Mouse (Mus musculus) heart, embryonic 12.5 days (tissue): ENCODE data around the gene Fam199x. TPM values are rescaled to one million over a fixed set of nuclear protein-coding genes. Genes with fewer than 3 reads are reported as not detected.

Source experiments
- ATAC-seq: fragments of 200-750 bp; cut with Nextera tagmentation; 2 replicates; pipeline ENCODE4 v1.8.0; 2017; ENCODE audit warnings: moderate TSS enrichment, moderate library complexity; ENCODE audit not compliant: insufficient number of reproducible peaks, low FRiP score
- H3K27ac ChIP-seq: fragments of 300-500 bp; sonication (generic); 2 replicates; pipeline ENCODE4 v1.5.1; 2016; ENCODE audit warnings: mild to moderate bottlenecking, moderate library complexity; ENCODE audit not compliant: poor library complexity, severe bottlenecking
- H3K27me3 ChIP-seq: fragments of 300-500 bp; sonication (generic); replicated peaks from 2 replicates; pipeline ENCODE4 v1.6.1; 2016; ENCODE audit warnings: mild to moderate bottlenecking, moderate library complexity
- H3K36me3 ChIP-seq: fragments of 300-500 bp; sonication (generic); 2 replicates; pipeline ENCODE4 v1.6.1; 2016; ENCODE audit warnings: mild to moderate bottlenecking, moderate library complexity
- H3K4me1 ChIP-seq: fragments of 300-500 bp; sonication (generic); replicated peaks from 2 replicates; pipeline ENCODE4 v1.6.1; 2016; ENCODE audit warnings: mild to moderate bottlenecking
- H3K4me2 ChIP-seq: fragments of 300-500 bp; sonication (generic); 2 replicates; pipeline ENCODE4 v1.6.1; 2016; ENCODE audit warnings: mild to moderate bottlenecking, moderate library complexity
- H3K4me3 ChIP-seq: fragments of 300-500 bp; sonication (generic); 2 replicates; pipeline ENCODE4 v1.5.1; 2016; ENCODE audit warnings: mild to moderate bottlenecking
- H3K9ac ChIP-seq: fragments of 300-500 bp; sonication (generic); 2 replicates; pipeline ENCODE4 v1.6.1; 2016; ENCODE audit warnings: mild to moderate bottlenecking, moderate library complexity
- H3K9me3 ChIP-seq: fragments of 300-500 bp; sonication (generic); replicated peaks from 2 replicates; pipeline ENCODE4 v1.6.1; 2016; ENCODE audit warnings: mild to moderate bottlenecking, moderate library complexity
- WGBS: fragments of 180-500 bp; shearing (Covaris S2); methylation state at CpG from one replicate; pipeline ENCODE4 v1.1.7; 2016; 5-methylcytosine and 5-hydroxymethylcytosine counted together
- polyA plus RNA-seq: library from polyadenylated mRNA; unstranded; fragments of >200 nt; fragmentation: Nextera tagmentation; extraction: Ambion mirVana; gene quantifications from 2 replicates; pipeline ENCODE4 v1.2.1, GENCODE M21; 2016

Gene Fam199x
- polyA plus RNA-seq, 1 experiment from 2014 or later: 7.8 TPM

DNA sequence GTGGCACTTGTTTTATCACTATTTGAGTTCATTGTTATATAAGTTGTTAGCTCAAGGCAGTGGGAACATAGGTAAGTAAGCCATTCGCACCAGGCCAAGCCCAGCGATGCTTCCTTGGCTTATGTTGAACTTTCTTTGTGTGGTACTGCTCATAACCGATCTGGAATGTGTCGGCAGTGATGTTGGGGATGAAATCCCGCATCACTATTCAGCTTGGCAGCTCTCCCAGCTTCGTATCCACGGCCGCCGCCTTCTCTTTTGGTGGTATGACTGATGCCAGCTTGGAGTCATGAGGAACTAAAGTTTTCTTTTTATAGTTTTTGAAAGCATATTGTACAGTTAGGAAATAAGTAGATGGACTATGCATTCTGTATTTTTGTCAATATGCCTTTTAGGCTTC, 13.8 kb downstream of the Fam199x start:
- 79% methylated on average over 9 of the region's 9 CpGs for WGBS
- no peak overlapping the region for H3K27ac ChIP-seq
- H3K4me2 ChIP-seq: no peak overlapping the region
- H3K4me3 ChIP-seq: no peak overlapping the region
- H3K9me3 ChIP-seq: no peaks in the 10 kb centered on the region
- H3K9ac ChIP-seq: no peak overlapping the region
- no peak for ATAC-seq
- no peaks in the 10 kb centered on the region for H3K4me1 ChIP-seq
- H3K27me3 ChIP-seq: no peaks in the 10 kb centered on the region
- no peaks in the 10 kb centered on the region for H3K36me3 ChIP-seq

DNA sequence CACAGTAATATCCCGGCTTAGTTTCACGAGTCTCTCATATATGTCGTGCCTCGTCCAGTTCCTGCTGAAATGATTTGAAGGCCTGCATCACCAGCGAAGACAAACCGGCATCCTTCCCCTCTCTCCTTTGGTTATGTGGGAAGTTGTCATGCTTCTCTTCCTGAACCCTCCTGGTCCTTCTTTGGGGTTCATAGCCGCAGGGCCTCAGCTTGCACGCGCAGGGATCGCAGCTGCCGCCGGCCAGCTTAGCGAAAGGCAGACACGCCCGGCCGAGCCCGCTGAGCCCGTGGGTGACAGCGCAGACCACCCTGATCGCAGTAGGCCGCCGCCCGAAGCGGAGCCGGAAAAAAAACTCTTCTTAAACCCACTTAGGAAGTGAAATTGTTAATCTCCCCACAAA, 55.1 kb downstream of the Fam199x start:
- no peak for ATAC-seq
- WGBS: 16% methylated on average over 25 of the region's 25 CpGs

DNA sequence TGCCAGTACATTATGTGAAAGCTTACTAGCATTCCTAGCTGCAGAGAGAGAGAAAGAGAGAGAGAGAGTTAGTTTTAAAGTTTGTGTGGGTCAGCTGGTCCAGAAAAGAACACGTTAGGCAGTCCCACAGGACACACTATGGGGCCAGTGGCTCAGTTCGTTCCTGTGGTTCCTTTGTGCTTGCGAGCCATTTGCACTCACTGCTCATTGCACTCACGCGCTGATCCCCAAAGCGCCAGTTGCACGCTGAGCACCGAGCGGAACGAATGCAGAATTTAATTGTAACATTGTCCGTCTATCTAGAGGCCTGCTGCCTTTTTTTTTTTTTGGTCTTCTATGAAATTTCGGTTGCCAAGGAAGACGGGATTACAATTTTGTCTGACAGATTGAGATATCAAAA, 57.1 kb downstream of the Fam199x start:
- Histone ChIP-seq H3K9me3 (no peaks in the 10 kb centered on the region), H3K36me3 (no peaks in the 10 kb centered on the region), H3K4me1 (no peaks in the 10 kb centered on the region), H3K4me2 (no peak overlapping the region), H3K4me3 (no peak overlapping the region), H3K27me3 (peaks cover 39% of the 10 kb centered on the region), H3K9ac (no peak overlapping the region), H3K27ac (no peak overlapping the region)
- 10% methylated on average over 13 of the region's 13 CpGs for WGBS
- ATAC-seq: no peak

More for the DNA sequence above, 55.1 kb downstream of the Fam199x start:
- no peak overlapping the region for H3K27ac ChIP-seq
- H3K9me3 ChIP-seq: no peaks in the 10 kb centered on the region
- H3K9ac ChIP-seq: no peak overlapping the region
- H3K4me3 ChIP-seq: no peak overlapping the region
- H3K36me3 ChIP-seq: no peaks in the 10 kb centered on the region
- H3K4me1 ChIP-seq: no peaks in the 10 kb centered on the region
- H3K4me2 ChIP-seq: no peak overlapping the region
- H3K27me3 ChIP-seq: peaks cover 51% of the 10 kb centered on the region

DNA sequence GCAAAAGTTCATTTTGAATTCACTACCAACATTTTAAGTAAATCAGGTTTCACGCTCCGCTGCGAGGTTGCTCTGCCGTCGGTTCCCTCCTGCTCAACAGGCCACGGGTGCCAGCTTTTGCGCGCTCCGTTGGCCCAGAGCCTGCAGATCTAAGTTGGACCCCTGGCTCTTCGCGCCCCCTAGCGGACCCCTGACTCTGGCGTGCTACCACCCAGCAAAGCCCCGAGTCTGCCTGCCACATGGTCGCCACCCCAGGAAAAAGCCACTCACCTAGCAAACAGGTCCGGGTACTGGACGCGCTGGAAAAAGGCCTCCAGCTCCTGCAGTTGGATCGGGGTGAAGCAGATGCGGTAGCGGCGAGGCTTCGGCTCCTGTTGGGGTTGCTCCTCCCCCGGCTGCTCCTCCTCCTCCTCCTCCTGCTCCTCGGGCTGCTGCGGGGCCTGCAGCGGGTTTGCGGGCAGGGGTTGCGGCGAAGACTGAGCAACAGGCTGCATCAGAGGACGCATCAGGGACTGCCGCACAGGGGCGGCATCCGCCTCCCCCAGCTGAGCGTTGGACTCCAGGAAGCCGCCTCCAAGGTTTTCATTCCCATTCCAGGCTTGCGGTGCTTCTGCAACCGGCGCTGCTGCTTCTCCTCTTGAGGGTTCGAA, 68.8 kb downstream of the Fam199x start:
- Histone ChIP-seq H3K27ac (no peak overlapping the region), H3K36me3 (no peaks in the 10 kb centered on the region), H3K9me3 (peaks cover 10% of the 10 kb centered on the region; the same call in 1 of the 2 replicates), H3K4me1 (0 out of 2 replicates have a peak, but pooled peaks cover 2% of the 10 kb centered on the region), H3K4me3 (peak overlapping the region; percentile 25; the same call in 1 of the 2 replicates), H3K4me2 (peak overlapping the region; percentile 36), H3K27me3 (peaks cover 68% of the 10 kb centered on the region), H3K9ac (no peak overlapping the region)
- ATAC-seq: no peak
- WGBS: 16% methylated on average over 37 of the region's 40 CpGs

DNA sequence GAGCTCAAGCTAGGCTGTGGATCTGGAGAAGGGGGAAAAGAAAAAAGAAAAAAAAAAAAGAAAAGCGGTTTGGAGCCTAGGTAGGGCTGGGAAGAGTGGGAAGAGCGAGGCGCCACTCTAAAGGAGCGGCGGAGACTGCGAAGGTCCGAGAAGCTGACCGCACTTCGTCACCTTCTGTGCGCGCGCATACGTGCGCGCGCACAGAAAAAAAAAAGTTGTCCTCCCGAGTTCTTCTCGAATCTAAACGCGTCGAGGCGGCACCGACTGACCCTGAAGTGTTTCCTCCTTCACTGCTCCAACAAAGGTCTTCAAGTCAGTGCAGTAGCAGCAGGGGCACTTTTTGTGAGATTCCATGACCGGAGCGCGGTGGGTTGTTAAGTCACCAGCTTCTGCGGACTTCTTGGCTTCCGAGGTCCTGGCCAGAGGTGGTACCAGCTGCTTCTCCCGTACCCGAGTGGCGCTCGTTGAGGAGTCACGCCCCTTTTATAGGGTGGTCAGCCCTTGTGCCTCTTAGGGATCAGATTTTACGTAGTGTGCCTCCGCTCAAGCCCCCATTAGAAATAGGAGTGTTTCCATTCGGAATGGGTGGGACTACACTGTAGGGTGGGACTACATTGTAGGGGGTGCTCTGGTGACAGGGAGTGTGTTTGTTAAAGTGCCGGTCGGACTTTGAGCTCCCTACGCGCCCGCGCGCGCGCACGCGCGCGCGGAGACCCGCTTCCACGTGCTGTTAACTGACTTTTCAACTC, 70.5 kb downstream of the Fam199x start:
- Histone ChIP-seq H3K4me1 (0 out of 2 replicates have a peak, but pooled peaks cover 2% of the 10 kb centered on the region), H3K9me3 (peaks cover 10% of the 10 kb centered on the region; the same call in 1 of the 2 replicates), H3K27me3 (peaks cover 65% of the 10 kb centered on the region), H3K36me3 (no peaks in the 10 kb centered on the region), H3K9ac (no peak overlapping the region), H3K4me3 (peak overlapping the region; percentile 32), H3K4me2 (peak overlapping the region; percentile 61), H3K27ac (no peak overlapping the region)
- ATAC-seq: no peak
- 24% methylated on average over 52 of the region's 52 CpGs for WGBS

DNA sequence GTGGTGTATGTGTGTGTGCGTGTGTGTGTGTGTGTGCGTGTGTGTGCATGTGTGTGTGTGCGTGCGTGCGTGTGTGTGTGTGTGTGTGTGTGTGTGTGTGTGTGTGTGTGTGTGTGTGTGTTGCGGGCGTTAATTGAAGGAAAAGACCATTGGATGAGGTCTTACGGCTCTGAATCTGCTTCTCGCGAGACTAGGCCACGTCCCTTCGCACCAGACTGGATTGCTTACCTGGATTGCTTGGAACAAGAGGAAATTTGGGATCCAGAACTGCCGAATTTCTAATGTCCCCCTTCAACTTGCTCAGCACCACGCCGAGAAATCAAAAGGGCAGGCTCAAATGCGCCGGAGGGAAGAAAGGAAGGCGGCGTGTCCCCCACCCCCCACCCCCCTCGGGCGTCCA, 72.3 kb downstream of the Fam199x start, which contains the start of gene Esx1:
Gene Esx1, minus strand, starts transcription at position 366 of the 400 bp plus-strand sequence.
- Histone ChIP-seq H3K4me2 (peak within 1 kb of the TSS; percentile 40), H3K27me3 (peaks cover 65% of the 10 kb centered on the region), H3K9ac (no peak within 1 kb of the TSS), H3K9me3 (peaks cover 10% of the 10 kb centered on the region; the same call in 1 of the 2 replicates), H3K4me1 (0 out of 2 replicates have a peak, but pooled peaks cover 2% of the 10 kb centered on the region), H3K4me3 (peak within 1 kb of the TSS; percentile 25), H3K27ac (no peak within 1 kb of the TSS), H3K36me3 (no peaks in the 10 kb centered on the region)
- ATAC-seq: no peak
- WGBS: 15% methylated on average over 16 of the region's 21 CpGs

DNA sequence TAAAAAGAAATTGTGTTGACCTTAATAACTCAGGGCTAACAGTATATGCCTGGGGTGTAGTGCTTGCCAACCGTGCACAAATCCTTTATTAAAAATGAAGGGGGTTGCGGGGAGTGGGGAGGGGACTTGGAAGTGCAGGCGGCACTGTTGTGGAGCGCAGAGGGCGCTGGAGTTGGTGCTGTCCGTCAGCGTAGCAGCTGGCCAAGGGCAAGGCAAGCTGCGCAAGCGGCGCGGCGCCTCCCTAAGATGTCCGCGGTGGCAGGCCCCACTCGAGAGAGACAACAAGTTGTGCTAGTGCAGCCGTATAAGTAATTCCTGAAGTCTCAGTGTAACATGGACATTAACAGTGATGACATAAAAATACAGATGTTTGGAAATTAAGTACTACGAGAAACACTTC, 78.1 kb downstream of the Fam199x start:
- Histone ChIP-seq H3K36me3 (no peaks in the 10 kb centered on the region), H3K4me2 (peak overlapping the region; percentile 52), H3K27ac (no peak overlapping the region), H3K9me3 (no peaks in the 10 kb centered on the region), H3K9ac (no peak overlapping the region), H3K4me1 (no peaks in the 10 kb centered on the region), H3K27me3 (peaks cover 43% of the 10 kb centered on the region), H3K4me3 (no peak overlapping the region; the same call in 1 of the 2 replicates)
- WGBS: 9% methylated on average over 17 of the region's 17 CpGs
- no peak for ATAC-seq

Other genes starting within 250 kb of the Fam199x start
- 3.8 and 4.4 TPM in 2 replicates for gene Plp1, start 226.9 kb upstream of the Fam199x start, polyA plus RNA-seq
- gene Rab9b, start 180.8 kb upstream of the Fam199x start, polyA plus RNA-seq: 0.21 and 0.26 TPM in 2 replicates
- gene H2bfm, start 122.3 kb upstream of the Fam199x start, polyA plus RNA-seq: not detected in 2 replicates
- 18.1 and 22.5 TPM in 2 replicates for gene Tmsb15b2, start 74.1 kb upstream of the Fam199x start, polyA plus RNA-seq
- 1.4 and 2.3 TPM in 2 replicates for gene Tmsb15l, start 72.7 kb upstream of the Fam199x start, polyA plus RNA-seq
- 11.7 and 12.1 TPM in 2 replicates for gene Tmsb15b1, start 72.7 kb upstream of the Fam199x start, polyA plus RNA-seq
- gene Zcchc18, start 56.4 kb upstream of the Fam199x start, polyA plus RNA-seq: 2.7 and 4.1 TPM in 2 replicates
- 5.1 and 5.4 TPM in 2 replicates for gene Slc25a53, start 11.3 kb upstream of the Fam199x start, polyA plus RNA-seq
- gene Esx1, start 72.5 kb downstream of the Fam199x start, polyA plus RNA-seq: not detected in 2 replicates